9 mouse cellular contexts compared by ENCODE assay signal in genomic region chr2:130578148-130578547, GRCm38 (mm10). TPM values are rescaled to one million over a fixed set of nuclear protein-coding genes. Genes with fewer than 3 reads are reported as not detected.
DNase-seq lines count a peak whose midpoint lies in the region; ATAC-seq and TF ChIP-seq lines count a peak whose summit lies in the region.
"Had no signal": no experiment of that assay in that cellular context is flagged by ENCODE, and none has a peak within 500 bp of the region (broad histone marks: within the 10 kb centered on the region; RNA-seq: fewer than 3 reads in every experiment).

No protein-coding gene starts in this region.

- H3K9me3 ChIP-seq in midbrain, embryonic 11.5 days (ENCODE audit: control insufficient read depth, low read length): no peaks in the 10 kb centered on the region
- no peaks in the 10 kb centered on the region for H3K9me3 ChIP-seq in midbrain, embryonic 13.5 days
- H3K9me3 ChIP-seq in lung, embryonic 14.5 days (ENCODE audit: low read depth, low read length): no peaks in the 10 kb centered on the region
- H3K9me3 ChIP-seq in hindbrain, embryonic 13.5 days: no peaks in the 10 kb centered on the region

- WGBS in midbrain, embryonic 11.5 days: 5% methylated on average over 11 of the region's 11 CpGs
- WGBS in midbrain, embryonic 13.5 days: 6% methylated on average over 11 of the region's 11 CpGs
- 11% methylated on average over 11 of the region's 11 CpGs for WGBS in lung, embryonic 14.5 days
- WGBS in hindbrain, embryonic 13.5 days: 12% methylated on average over 10 of the region's 11 CpGs

- no peak overlapping the region for H3K4me2 ChIP-seq in midbrain, embryonic 11.5 days
- no peak overlapping the region for H3K4me2 ChIP-seq in midbrain, embryonic 13.5 days (replicated peaks)
- no peak overlapping the region for H3K4me2 ChIP-seq in lung, embryonic 14.5 days
- no peak overlapping the region for H3K4me2 ChIP-seq in hindbrain, embryonic 13.5 days

- no peaks in the 10 kb centered on the region; the same call in 1 of the 2 replicates for H3K36me3 ChIP-seq in midbrain, embryonic 11.5 days (ENCODE audit: control insufficient read depth, insufficient read depth, low read length)
- no peaks in the 10 kb centered on the region for H3K36me3 ChIP-seq in midbrain, embryonic 13.5 days
- H3K36me3 ChIP-seq in lung, embryonic 14.5 days (ENCODE audit: insufficient read depth): no peaks in the 10 kb centered on the region
- H3K36me3 ChIP-seq in hindbrain, embryonic 13.5 days: no peaks in the 10 kb centered on the region

- TF ChIP-seq CTCF in lung, embryonic 14.5 days (IDR thresholded peaks at IDR 0.05; ENCODE audit: low read depth): peak; percentile 74

- H3K9ac ChIP-seq in midbrain, embryonic 11.5 days (ENCODE audit: low read length): no peak overlapping the region
- no peak overlapping the region for H3K9ac ChIP-seq in midbrain, embryonic 13.5 days (replicated peaks)
- H3K9ac ChIP-seq in lung, embryonic 14.5 days: no peak overlapping the region
- no peak overlapping the region for H3K9ac ChIP-seq in hindbrain, embryonic 13.5 days

- peaks cover 13% of the 10 kb centered on the region for H3K4me1 ChIP-seq in midbrain, embryonic 11.5 days (ENCODE audit: control insufficient read depth, insufficient read depth, low read length)
- peaks cover 33% of the 10 kb centered on the region for H3K4me1 ChIP-seq in midbrain, embryonic 13.5 days (replicated peaks)
- H3K4me1 ChIP-seq in lung, embryonic 14.5 days (ENCODE audit: insufficient read depth): no peaks in the 10 kb centered on the region
- peaks cover 32% of the 10 kb centered on the region for H3K4me1 ChIP-seq in hindbrain, embryonic 13.5 days (replicated peaks)

- peak; percentile 92 for DNase-seq in midbrain, embryonic 11.5 days (ENCODE audit: low spot score, missing footprints)
- peak; percentile 28 for DNase-seq in WW6 (ENCODE audit: low read depth, low spot score)
- peak; percentile 73 to 84 for DNase-seq in cerebellum, postnatal 14 days
- DNase-seq in kidney, adult 9 months: peak; percentile 67
- DNase-seq in lung, embryonic 14.5 days: peak; percentile 74
- peak; percentile 58 for DNase-seq in right cerebral cortex, postnatal 4 days

- H3K27ac ChIP-seq in midbrain, embryonic 11.5 days (ENCODE audit: low read depth, low read length): no peak overlapping the region
- no peak overlapping the region for H3K27ac ChIP-seq in midbrain, embryonic 13.5 days
- no peak overlapping the region for H3K27ac ChIP-seq in lung, embryonic 14.5 days (ENCODE audit: low read depth)
- H3K27ac ChIP-seq in hindbrain, embryonic 13.5 days: no peak overlapping the region

- H3K4me3 ChIP-seq in midbrain, embryonic 11.5 days (ENCODE audit: low read depth, low read length): no peak overlapping the region
- H3K4me3 ChIP-seq in midbrain, embryonic 13.5 days (replicated peaks): no peak overlapping the region
- no peak overlapping the region for H3K4me3 ChIP-seq in lung, embryonic 14.5 days (ENCODE audit: low read depth, low read length)
- no peak overlapping the region for H3K4me3 ChIP-seq in hindbrain, embryonic 13.5 days

- peaks cover 80% of the 10 kb centered on the region for H3K27me3 ChIP-seq in midbrain, embryonic 11.5 days (ENCODE audit: control insufficient read depth, insufficient read depth, low read length)
- H3K27me3 ChIP-seq in midbrain, embryonic 13.5 days: peaks cover 88% of the 10 kb centered on the region
- H3K27me3 ChIP-seq in lung, embryonic 14.5 days (ENCODE audit: insufficient read depth, low read length): peaks cover 84% of the 10 kb centered on the region
- H3K27me3 ChIP-seq in hindbrain, embryonic 13.5 days: peaks cover 96% of the 10 kb centered on the region

- no peak for ATAC-seq in midbrain, embryonic 11.5 days (ENCODE audit: low FRiP score)
- no peak for ATAC-seq in midbrain, embryonic 13.5 days
- ATAC-seq in lung, embryonic 14.5 days (ENCODE audit: insufficient read depth): no peak
- ATAC-seq in hindbrain, embryonic 13.5 days (ENCODE audit: low FRiP score): no peak

RNA-seq across cellular contexts. Expression of gene Oxt, which starts 2.2 kb away (rescaled TPM):
- polyA plus RNA-seq in midbrain, embryonic 11.5 days (2014; fragmentation: Nextera tagmentation; extraction: Ambion mirVana): not detected in 2 replicates
- not detected in 2 replicates for polyA plus RNA-seq in midbrain, embryonic 13.5 days (2015; fragmentation: Nextera tagmentation; extraction: Ambion mirVana)
- polyA plus RNA-seq in lung, embryonic 14.5 days (2014; fragmentation: Nextera tagmentation; extraction: Ambion mirVana): not detected in 2 replicates
- not detected in 2 replicates for polyA plus RNA-seq in hindbrain, embryonic 13.5 days (2015; fragmentation: Nextera tagmentation; extraction: Ambion mirVana)
- polyA plus RNA-seq: heart, embryonic 14.5 days had no signal

RNA-seq across cellular contexts. Expression of gene Avp, which starts 4.2 kb away (rescaled TPM):
- polyA plus RNA-seq in midbrain, embryonic 11.5 days (2014; fragmentation: Nextera tagmentation; extraction: Ambion mirVana): not detected in 2 replicates
- polyA plus RNA-seq in midbrain, embryonic 13.5 days (2015; fragmentation: Nextera tagmentation; extraction: Ambion mirVana): 0.88 TPM in 1 of 2 replicates, not detected in the other
- polyA plus RNA-seq in lung, embryonic 14.5 days (2014; fragmentation: Nextera tagmentation; extraction: Ambion mirVana): not detected in 2 replicates
- not detected in 2 replicates for polyA plus RNA-seq in hindbrain, embryonic 13.5 days (2015; fragmentation: Nextera tagmentation; extraction: Ambion mirVana)
- polyA plus RNA-seq: heart, embryonic 14.5 days had no signal

RNA-seq across cellular contexts. Expression of gene Mrps26, which starts 14.6 kb away (rescaled TPM):
- polyA plus RNA-seq in midbrain, embryonic 11.5 days (2014; fragmentation: Nextera tagmentation; extraction: Ambion mirVana): 75.2 and 78.6 TPM in 2 replicates
- 81.9 and 94.9 TPM in 2 replicates for polyA plus RNA-seq in midbrain, embryonic 13.5 days (2015; fragmentation: Nextera tagmentation; extraction: Ambion mirVana)
- polyA plus RNA-seq in lung, embryonic 14.5 days (2014; fragmentation: Nextera tagmentation; extraction: Ambion mirVana): 88.6 and 93.1 TPM in 2 replicates
- 83.9 and 88.8 TPM in 2 replicates for polyA plus RNA-seq in hindbrain, embryonic 13.5 days (2015; fragmentation: Nextera tagmentation; extraction: Ambion mirVana)

RNA-seq across cellular contexts. Expression of gene Fastkd5, which starts 51.7 kb away (rescaled TPM):
- polyA plus RNA-seq in midbrain, embryonic 11.5 days (2014; fragmentation: Nextera tagmentation; extraction: Ambion mirVana): 19.7 and 23.3 TPM in 2 replicates
- polyA plus RNA-seq in midbrain, embryonic 13.5 days (2015; fragmentation: Nextera tagmentation; extraction: Ambion mirVana): 13.8 and 13.9 TPM in 2 replicates
- polyA plus RNA-seq in lung, embryonic 14.5 days (2014; fragmentation: Nextera tagmentation; extraction: Ambion mirVana): 18.3 and 18.6 TPM in 2 replicates
- polyA plus RNA-seq in hindbrain, embryonic 13.5 days (2015; fragmentation: Nextera tagmentation; extraction: Ambion mirVana): 11.7 and 12.9 TPM in 2 replicates

RNA-seq across cellular contexts. Expression of gene Ubox5, which starts 51.7 kb away (rescaled TPM):
- polyA plus RNA-seq in midbrain, embryonic 11.5 days (2014; fragmentation: Nextera tagmentation; extraction: Ambion mirVana): 16.6 and 18.4 TPM in 2 replicates
- 12.8 and 13.4 TPM in 2 replicates for polyA plus RNA-seq in midbrain, embryonic 13.5 days (2015; fragmentation: Nextera tagmentation; extraction: Ambion mirVana)
- polyA plus RNA-seq in lung, embryonic 14.5 days (2014; fragmentation: Nextera tagmentation; extraction: Ambion mirVana): 12.4 and 12.6 TPM in 2 replicates
- polyA plus RNA-seq in hindbrain, embryonic 13.5 days (2015; fragmentation: Nextera tagmentation; extraction: Ambion mirVana): 11.5 and 11.8 TPM in 2 replicates

Comparison
In these comparisons a context has a peak if more than half of its experiments do, and no peak if none do; other contexts are left out.
1. DNase-seq: peak in every context shown above with its lines; median percentile 92 in midbrain, embryonic 11.5 days; 78 in cerebellum, postnatal 14 days; 74 in lung, embryonic 14.5 days; 67 in kidney, adult 9 months; 58 in right cerebral cortex, postnatal 4 days; 28 in WW6.